Mouse (Mus musculus): Measurements from ENCODE around the gene Ank2.

GRCm38 (mm10) chr3:127163749-127164148 lies 335.4 kb downstream of the Ank2 start:
- TF ChIP-seq CTCF (IDR thresholded peaks at IDR 0.05; ENCODE audit: low read depth): no peak
- TF ChIP-seq EP300 (IDR thresholded peaks at IDR 0.05; ENCODE audit: low read depth): no peak

All from liver, postnatal 0 days (tissue).